Mouse (Mus musculus) gastrocnemius, postnatal 25 days (tissue): ENCODE results near the gene Fopnl. TPM values are rescaled to one million over a fixed set of nuclear protein-coding genes. Genes with fewer than 3 reads are reported as not detected.

ENCODE experiments used
- total RNA-seq, 2 experiments: library from RNA; stranded (reverse); gene quantifications; 1 replicate in 1 of 2; 2 replicates in 1 of 2; pipeline ENCODE4 v1.2.3; 2021

Gene Fopnl
- total RNA-seq, 2 experiments from 2014 or later, result 61.1 to 62.4 TPM

Other genes starting within 250 kb of the Fopnl start
- 10 to 100 TPM; 24.3 to 27.0 TPM for gene Nde1, start 154.1 kb downstream of the Fopnl start, total RNA-seq
- gene Marf1, start 154.1 kb downstream of the Fopnl start, total RNA-seq, result 10 to 100 TPM; 16.4 to 18.7 TPM
- gene Myh11, start 26.0 kb downstream of the Fopnl start, total RNA-seq, result 10 to 100 TPM; 15.0 to 31.6 TPM
- gene Abcc1, start 44.2 kb upstream of the Fopnl start, total RNA-seq, result 10 to 100 TPM; 18.8 to 21.8 TPM
- gene A630010A05Rik, start 244.9 kb upstream of the Fopnl start, total RNA-seq, result not detected